In genomic region chr12:111165831-111166591, GRCm38 (mm10) we compare ENCODE assay signal across 8 mouse cellular contexts. TPM values are rescaled to one million over a fixed set of nuclear protein-coding genes. Genes with fewer than 3 reads are reported as not detected.
DNase-seq lines count a peak whose midpoint lies in the region; ATAC-seq lines count a peak whose summit lies in the region.

Gene Traf3, plus strand, starts transcription at chr12:111166370.

- no peaks in the 10 kb centered on the region for H3K36me3 ChIP-seq in embryonic facial prominence, embryonic 10.5 days (replicated peaks)
- H3K36me3 ChIP-seq in heart, embryonic 12.5 days: no peaks in the 10 kb centered on the region
- H3K36me3 ChIP-seq in kidney, embryonic 16.5 days (ENCODE audit: insufficient read depth, low read length): no peaks in the 10 kb centered on the region
- no peaks in the 10 kb centered on the region for H3K36me3 ChIP-seq in liver, embryonic 13.5 days

- H3K4me1 ChIP-seq in embryonic facial prominence, embryonic 10.5 days: peaks cover 57% of the 10 kb centered on the region
- H3K4me1 ChIP-seq in heart, embryonic 12.5 days (replicated peaks): peaks cover 34% of the 10 kb centered on the region
- H3K4me1 ChIP-seq in kidney, embryonic 16.5 days (ENCODE audit: insufficient read depth, low read length): peaks cover 43% of the 10 kb centered on the region
- H3K4me1 ChIP-seq in liver, embryonic 13.5 days (replicated peaks): peaks cover 62% of the 10 kb centered on the region

- H3K9me3 ChIP-seq in embryonic facial prominence, embryonic 10.5 days: no peaks in the 10 kb centered on the region
- H3K9me3 ChIP-seq in heart, embryonic 12.5 days (replicated peaks): no peaks in the 10 kb centered on the region
- H3K9me3 ChIP-seq in kidney, embryonic 16.5 days (ENCODE audit: low read length): no peaks in the 10 kb centered on the region
- no peaks in the 10 kb centered on the region for H3K9me3 ChIP-seq in liver, embryonic 13.5 days (replicated peaks)

- H3K27me3 ChIP-seq in embryonic facial prominence, embryonic 10.5 days (replicated peaks; ENCODE audit: low read depth, poor library complexity, severe bottlenecking): peaks cover 6% of the 10 kb centered on the region; the same call in 1 of the 2 replicates
- H3K27me3 ChIP-seq in heart, embryonic 12.5 days (replicated peaks): no peaks in the 10 kb centered on the region
- no peaks in the 10 kb centered on the region for H3K27me3 ChIP-seq in kidney, embryonic 16.5 days (ENCODE audit: insufficient read depth, low read length)
- peaks cover 6% of the 10 kb centered on the region for H3K27me3 ChIP-seq in liver, embryonic 13.5 days

- peak within 1 kb of the TSS; percentile 88 for H3K4me3 ChIP-seq in embryonic facial prominence, embryonic 10.5 days
- H3K4me3 ChIP-seq in heart, embryonic 12.5 days: peak within 1 kb of the TSS; percentile 85
- peak within 1 kb of the TSS; percentile 77 for H3K4me3 ChIP-seq in kidney, embryonic 16.5 days (ENCODE audit: low read length)
- peak within 1 kb of the TSS; percentile 76 for H3K4me3 ChIP-seq in liver, embryonic 13.5 days (replicated peaks)

- peak within 1 kb of the TSS; percentile 86 for H3K9ac ChIP-seq in heart, embryonic 12.5 days
- peak within 1 kb of the TSS; percentile 93 for H3K9ac ChIP-seq in kidney, embryonic 16.5 days (replicated peaks; ENCODE audit: low read length)
- H3K9ac ChIP-seq in liver, embryonic 13.5 days: peak within 1 kb of the TSS; percentile 74

- peak within 1 kb of the TSS; percentile 95 for H3K4me2 ChIP-seq in heart, embryonic 12.5 days
- peak within 1 kb of the TSS; percentile 88 for H3K4me2 ChIP-seq in kidney, embryonic 16.5 days (replicated peaks; ENCODE audit: low read depth, low read length)
- H3K4me2 ChIP-seq in liver, embryonic 13.5 days: peak within 1 kb of the TSS; percentile 82

- ATAC-seq in heart, embryonic 12.5 days (ENCODE audit: insufficient number of reproducible peaks, low FRiP score): peak; percentile 63
- peak; percentile 37 for ATAC-seq in kidney, embryonic 16.5 days (ENCODE audit: low FRiP score, low TSS enrichment)
- ATAC-seq in liver, embryonic 13.5 days (ENCODE audit: low read depth): peak; percentile 42

- DNase-seq in 416B (ENCODE audit: low read depth): peak; percentile 67
- peak; percentile 87 for DNase-seq in adrenal gland, adult 2 months
- DNase-seq in embryonic facial prominence, embryonic 10.5 days (ENCODE audit: low spot score): peak; percentile 84
- DNase-seq in liver, embryonic 13.5 days: peak; percentile 42
- peak; percentile 84 for DNase-seq in naive thymus-derived CD4-positive, alpha-beta T cell, adult 2 months (ENCODE audit: low read depth)
- DNase-seq in spleen, postnatal 4 days (ENCODE audit: low spot score in 2 of 2): peak; percentile 70 to 83

- peak within 1 kb of the TSS; percentile 90 for H3K27ac ChIP-seq in embryonic facial prominence, embryonic 10.5 days (replicated peaks)
- peak within 1 kb of the TSS; percentile 78 for H3K27ac ChIP-seq in heart, embryonic 12.5 days (ENCODE audit: poor library complexity, severe bottlenecking)
- H3K27ac ChIP-seq in kidney, embryonic 16.5 days (ENCODE audit: low read length): peak within 1 kb of the TSS; percentile 87
- peak within 1 kb of the TSS; percentile 66 for H3K27ac ChIP-seq in liver, embryonic 13.5 days

- WGBS in embryonic facial prominence, embryonic 10.5 days: 4% methylated on average over 104 of the region's 105 CpGs
- 5% methylated on average over 92 of the region's 105 CpGs for WGBS in heart, embryonic 12.5 days
- WGBS in kidney, embryonic 16.5 days: 7% methylated on average over 49 of the region's 105 CpGs
- 6% methylated on average over 42 of the region's 105 CpGs for WGBS in liver, embryonic 13.5 days (ENCODE audit: insufficient replicate concordance)

RNA-seq across cellular contexts. Expression of gene Traf3, which starts in this region (rescaled TPM):
- 10 to 100 TPM; 25.7 to 35.6 TPM for total RNA-seq in adrenal gland, adult 2 months (2021)
- polyA plus RNA-seq in adrenal gland, adult 2 months (2012; rRNA removed): 22.7 and 23.3 TPM in 2 replicates
- 9.5 and 10.6 TPM in 2 replicates for polyA plus RNA-seq in embryonic facial prominence, embryonic 10.5 days (2016; fragmentation: Nextera tagmentation; extraction: Ambion mirVana)
- polyA plus RNA-seq in heart, embryonic 12.5 days (2016; fragmentation: Nextera tagmentation; extraction: Ambion mirVana): 10.5 and 11.9 TPM in 2 replicates
- polyA plus RNA-seq in kidney, embryonic 16.5 days (2015; fragmentation: Nextera tagmentation; extraction: Ambion mirVana): 8.9 and 10.6 TPM in 2 replicates
- 3.2 and 3.7 TPM in 2 replicates for polyA plus RNA-seq in liver, embryonic 13.5 days (2015; fragmentation: Nextera tagmentation; extraction: Ambion mirVana)

Comparison
In these comparisons a context has a peak if more than half of its experiments do, and no peak if none do; other contexts are left out.
1. Peak in every context shown above with its lines: DNase-seq, ATAC-seq, H3K4me3 ChIP-seq and H3K27ac ChIP-seq.